Mouse (Mus musculus) MN1 (cell line): ENCODE measurements around the gene Rbms3.

ENCODE experiments used
- DNase-seq: peaks from one replicate; pipeline ENCODE4 v3.0.0-alpha.2; 2016; ENCODE audit warnings: low spot score

Rbms3 gene

DNA sequence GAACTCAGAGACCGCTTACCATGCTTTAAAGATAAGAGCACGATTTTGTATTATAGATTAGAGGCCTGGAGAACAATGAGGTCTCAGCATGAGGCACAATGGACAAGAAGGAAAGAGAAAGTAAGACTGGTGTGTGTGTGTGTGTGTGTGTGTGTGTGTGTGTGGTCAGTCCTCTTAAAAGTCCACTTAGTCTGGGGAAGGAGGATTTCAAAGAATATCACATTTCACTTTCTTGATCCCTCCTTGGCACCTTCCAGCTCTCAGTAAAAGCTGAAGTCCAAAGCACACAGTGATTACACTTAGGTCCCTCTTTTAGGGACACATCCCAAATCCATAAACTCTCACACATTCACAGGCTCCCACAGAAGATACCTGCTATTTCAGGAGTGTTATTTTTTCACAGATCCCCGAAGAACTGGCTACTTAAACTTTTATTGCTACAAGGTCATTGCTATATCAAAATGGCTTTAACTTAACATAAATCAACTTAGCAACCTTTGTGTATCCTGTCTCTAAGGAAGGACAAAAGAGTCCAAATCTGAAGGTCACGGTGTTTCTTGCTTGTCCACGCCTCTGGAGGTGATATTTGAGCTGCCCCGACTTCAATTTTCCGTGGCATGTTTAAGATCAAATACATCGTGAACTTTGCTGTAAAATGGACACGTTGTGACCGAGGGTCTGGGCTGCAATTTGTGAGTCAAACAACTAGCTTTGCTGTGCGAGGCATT is 880.7 kb downstream of the Rbms3 start:
- DNase-seq, result no peak

DNA sequence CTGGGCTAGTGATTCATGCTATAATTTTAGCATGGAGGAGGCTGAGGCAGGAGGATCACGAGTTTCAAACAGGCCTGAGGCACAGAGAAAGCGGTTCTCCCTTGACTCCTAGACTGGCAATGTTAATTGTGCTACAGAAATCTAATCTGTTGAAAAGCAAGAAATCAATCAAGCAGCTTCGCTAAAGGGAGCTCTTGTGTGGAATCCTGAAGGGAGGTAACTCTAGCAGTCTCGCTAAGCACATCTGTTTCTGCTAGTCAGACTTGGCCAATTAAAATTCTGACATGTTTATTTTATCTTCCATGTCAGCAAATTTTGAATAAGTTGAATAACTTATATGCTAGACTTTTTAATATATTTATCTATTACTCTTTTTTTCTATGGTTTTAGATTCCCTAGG is 881.4 kb downstream of the Rbms3 start:
- DNase-seq, result no peak

DNA sequence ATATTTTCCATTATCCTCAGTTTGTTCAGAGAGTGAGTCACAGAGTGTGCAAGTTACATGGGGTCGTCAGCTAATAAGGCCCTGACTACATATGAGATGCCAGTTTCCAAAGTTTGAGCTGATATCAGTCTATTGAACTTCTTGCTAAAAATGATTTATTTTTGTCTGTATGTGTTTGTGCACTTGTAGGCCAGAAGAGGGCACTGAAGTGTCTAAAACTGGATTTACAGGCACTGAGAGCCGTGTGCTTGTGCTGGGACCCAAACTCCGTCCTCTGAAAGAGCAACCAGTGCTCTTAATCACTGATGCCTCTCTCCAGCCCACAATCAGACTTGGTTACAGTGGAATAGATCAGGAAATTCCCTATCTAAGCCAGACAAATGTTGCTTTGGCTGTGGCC is 882.8 kb downstream of the Rbms3 start:
- no peak for DNase-seq

DNA sequence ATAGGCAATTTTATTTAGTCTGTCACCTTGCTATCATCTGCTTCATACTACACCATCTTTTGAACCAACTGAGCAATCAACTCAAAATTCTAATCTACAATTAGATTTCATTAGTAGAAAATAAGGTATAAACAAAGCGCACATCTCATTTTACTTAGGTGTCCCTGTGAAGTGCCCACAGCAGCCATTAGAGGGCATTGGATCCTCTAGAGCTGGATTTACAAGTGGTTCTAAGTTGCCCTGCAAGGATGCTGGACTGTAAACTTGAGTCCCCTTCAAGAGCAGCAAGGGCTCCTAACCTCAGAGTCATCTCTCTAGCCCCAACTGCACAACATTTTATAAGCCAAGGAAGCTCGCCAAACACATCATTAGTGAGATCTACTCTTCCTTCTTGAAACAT is 891.9 kb downstream of the Rbms3 start:
- peak; percentile 41 for DNase-seq

DNA sequence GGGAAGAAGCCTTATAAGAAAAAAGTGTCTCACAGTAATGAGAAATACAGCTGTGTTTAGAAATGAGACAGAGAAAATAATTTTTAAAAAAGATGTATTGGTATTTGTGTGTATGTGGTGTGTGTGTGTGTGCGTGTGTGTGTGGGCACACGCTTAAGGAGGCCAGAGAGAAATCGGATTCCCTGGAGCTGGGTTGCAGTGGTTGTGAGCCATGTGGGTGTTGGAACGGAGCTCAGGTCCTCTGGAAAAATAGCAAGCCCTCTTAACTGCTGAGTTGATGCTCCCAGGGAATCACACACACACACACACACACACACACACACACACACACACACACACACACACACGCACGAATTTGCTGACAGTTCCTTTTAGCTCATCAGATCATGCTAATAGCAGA is 900.5 kb downstream of the Rbms3 start:
- no peak for DNase-seq

DNA sequence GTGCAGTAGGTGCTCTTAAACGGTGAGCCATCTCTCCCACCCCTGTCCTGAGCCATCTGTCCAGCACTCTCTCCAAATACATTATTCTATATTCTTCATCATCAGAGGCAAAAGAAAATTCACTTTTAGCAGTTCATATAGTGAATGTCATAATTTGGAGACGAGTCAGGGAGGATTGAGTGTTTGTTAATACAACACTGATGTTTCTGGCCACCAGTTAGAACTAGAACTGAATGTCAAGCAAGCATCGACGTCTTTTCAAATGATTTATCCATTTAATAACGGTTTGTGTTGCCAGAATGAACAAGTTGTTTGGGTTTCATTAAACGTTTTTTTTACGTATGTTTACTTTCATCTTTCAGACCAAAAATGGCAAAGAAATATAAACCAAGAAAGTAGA is 901.1 kb downstream of the Rbms3 start:
- no peak for DNase-seq

DNA sequence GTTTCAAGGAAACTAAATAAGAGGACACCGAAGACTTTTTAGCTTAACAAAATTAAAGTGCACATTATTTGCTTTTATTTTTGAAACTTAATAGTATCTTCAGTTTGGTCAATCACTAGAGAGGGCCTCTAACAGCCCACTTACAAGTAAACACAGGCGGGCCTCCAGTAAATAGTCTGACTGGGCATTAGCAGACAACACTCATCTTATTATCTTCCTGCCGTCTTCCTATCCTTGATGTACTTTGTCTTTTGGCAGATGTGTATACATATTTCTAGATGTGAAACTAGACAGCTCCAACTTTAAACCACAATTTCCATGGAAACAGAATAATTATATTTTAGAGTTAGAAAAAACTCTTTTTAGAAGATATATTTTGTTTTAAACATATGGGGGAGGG is 901.6 kb downstream of the Rbms3 start:
- DNase-seq, result no peak

DNA sequence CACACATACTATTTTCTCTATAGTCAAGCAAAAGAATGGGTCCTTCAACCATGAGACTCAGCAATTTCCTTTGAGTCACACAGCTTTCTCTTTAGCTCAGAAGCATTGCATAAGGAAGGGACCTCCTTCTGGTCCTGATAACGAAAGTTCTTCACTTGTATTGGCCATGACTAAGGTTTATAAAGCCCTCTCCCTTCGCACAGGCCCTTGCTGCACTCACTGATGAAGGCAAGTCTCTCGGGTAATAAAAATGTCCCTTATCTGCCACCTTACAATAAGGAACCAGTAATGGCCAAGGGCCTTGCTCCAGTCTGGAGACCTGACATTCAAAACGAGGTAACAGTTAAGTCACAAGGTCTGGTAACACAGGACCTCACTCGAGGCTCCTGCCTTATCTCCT is 905.1 kb downstream of the Rbms3 start:
- DNase-seq, result no peak

DNA sequence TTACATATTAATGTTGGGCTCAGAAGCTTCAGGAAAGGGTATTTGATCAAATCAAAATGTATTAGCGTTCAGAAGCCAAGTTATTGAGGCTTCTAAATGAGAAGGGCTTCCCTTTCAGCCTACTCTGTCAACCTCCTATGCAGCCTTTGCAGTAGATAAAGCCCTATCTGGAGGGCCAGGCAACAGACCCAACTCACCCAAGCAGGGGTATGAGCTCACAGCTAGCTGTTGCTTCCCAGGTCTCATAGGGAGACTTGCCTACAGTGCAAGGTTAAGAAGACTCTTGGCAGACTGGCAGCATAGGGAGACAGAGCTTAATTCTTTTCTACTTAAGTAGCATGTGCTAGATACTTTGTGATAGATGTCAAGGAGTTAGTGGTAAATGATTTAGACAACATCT is 926.6 kb downstream of the Rbms3 start:
- DNase-seq, result no peak

DNA sequence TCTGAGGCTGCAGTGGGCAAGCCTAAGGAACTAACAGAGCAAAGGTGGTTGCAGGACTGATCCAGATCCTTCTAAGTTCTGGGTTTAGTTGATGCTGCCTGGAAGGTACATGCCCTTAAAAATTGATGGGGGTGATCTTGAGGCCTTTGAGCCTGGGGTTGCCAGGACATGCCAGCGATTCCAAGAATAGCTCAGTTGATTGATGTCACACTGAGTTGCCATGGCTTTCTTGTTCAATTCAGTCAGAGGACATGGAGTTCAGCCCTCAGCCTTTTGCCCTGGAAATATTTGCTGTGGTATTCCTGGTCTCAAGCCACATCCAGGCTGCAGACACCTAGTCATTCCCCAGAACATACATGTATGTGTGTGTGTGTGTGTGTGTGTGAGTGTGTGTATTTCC is 927.1 kb downstream of the Rbms3 start:
- DNase-seq, result no peak

DNA sequence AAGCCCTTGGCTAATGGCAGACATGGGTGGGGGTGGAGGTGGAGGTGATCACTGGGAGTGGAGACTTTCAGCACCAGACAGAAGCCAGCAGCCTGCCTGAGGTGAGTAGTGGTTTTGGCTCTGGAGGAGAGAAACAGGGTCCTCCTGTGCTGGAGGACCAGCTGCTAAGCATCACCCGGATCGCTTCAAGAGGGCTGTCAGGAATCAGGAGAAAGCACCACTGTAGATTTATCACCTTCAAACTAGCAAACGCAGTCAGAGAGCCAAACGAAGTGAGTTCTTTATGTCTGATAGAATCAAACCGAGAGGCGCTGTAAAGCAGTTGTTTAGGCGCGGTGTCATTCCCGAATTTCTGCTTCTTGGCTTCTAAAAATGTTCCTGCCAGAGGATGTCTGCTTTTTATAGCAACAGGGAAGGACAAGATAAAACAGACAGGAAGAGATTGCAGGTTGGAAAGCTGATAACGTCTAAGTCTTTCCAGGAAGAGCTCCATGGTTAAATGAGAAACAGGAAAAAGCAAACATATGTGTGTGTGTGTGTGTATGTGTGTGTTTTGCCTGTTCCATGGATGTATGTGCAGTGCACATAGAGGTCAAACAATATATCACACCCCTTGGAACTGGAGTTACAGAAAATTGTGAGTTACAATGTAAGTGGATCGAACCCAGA is 928.1 kb downstream of the Rbms3 start:
- no peak for DNase-seq

DNA sequence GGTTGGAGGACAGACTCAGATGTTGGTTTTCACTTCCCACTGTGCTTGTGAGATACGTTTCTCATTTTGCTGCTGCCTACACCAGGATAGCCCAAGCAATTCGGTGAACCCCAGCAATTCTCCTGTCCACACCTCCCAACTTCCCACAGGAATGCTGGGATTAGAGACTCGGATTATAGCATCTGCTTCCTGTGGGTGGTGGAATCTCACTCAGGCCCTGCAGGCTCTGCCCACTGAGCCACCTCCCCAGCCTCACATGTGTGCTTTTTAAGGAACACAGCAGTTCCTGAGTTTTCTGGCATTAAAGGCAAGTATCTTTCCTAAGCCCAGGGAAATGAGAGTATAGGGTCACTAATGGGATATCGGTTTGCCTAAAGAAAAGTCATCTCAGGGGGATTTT is 941.1 kb downstream of the Rbms3 start:
- no peak for DNase-seq

DNA sequence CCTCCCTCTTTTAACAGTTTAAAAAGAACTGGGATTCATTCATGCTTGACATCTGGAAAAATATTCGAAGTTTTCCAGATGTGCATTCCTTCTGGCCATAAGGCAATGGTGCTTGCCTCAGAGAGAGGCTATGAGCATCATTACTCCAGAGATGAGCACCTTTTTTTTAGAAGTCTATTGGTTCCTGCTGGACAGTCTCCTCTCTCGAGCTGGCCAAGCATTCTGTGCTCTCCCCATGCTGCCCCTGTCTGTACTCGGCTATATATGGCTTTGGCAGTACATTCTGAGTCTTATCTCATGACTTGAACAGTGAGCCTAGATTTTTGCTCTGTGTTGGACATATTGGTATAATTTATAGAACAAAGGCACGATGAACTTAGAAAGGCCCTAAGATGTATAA is 952.6 kb downstream of the Rbms3 start:
- DNase-seq, result no peak

DNA sequence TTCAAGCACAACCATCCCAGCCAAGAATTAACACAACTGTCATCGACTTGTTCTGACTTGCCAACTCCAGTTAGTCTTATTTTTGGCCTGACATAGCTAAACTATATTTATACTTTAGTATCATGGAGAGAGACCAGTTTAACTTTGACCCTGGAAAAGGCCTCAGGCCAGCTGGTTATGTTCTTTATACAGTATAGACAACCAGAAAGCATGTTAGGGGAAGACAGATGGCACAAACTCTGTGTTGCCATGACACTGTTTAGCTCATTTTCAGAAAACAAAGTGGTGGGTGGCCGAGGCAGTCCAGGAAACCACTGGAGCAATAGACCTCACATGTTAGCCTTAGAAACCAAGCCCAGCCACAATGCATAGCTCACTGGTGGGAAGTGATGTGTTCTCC is 953.3 kb downstream of the Rbms3 start:
- peak; percentile 18 for DNase-seq

DNA sequence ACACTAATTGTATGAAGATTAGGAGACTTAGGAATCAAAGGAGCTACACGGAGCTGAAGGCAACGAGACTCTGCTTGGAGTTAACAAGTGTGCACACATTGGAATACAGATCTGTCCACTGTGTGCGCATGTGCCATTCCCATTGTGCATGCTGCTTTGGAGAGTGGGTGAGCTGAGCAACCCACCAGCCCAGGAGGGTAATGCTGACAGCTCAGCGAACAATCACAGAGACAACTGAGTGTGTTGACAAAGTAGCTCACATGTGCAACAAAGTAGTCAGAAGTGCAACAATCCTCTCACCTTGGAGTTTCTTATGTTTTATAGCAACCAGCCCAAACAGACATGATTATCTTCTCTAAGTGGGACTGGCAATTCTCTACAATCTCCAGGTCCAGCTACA is 955.5 kb downstream of the Rbms3 start:
- DNase-seq, result peak; percentile 23

DNA sequence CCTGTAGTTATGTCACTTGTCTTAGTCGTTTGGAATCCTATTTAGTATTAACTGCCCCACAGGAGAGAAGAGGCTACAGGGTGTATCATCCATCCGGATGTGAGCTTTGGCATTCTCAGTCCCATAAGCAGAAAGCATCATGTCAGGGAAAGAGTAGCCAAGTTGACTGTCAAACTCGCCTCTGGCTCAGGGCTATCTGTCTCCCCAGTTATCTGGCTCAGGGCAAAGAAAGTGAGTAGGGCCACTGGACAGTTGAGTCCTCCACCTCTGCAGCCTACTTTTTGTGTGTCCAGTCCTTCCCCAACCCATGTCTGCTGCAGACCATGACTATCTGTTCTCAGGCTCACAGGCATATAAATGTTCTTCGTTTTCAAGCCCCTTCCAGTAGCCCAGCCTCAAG is 968.7 kb downstream of the Rbms3 start:
- no peak for DNase-seq

DNA sequence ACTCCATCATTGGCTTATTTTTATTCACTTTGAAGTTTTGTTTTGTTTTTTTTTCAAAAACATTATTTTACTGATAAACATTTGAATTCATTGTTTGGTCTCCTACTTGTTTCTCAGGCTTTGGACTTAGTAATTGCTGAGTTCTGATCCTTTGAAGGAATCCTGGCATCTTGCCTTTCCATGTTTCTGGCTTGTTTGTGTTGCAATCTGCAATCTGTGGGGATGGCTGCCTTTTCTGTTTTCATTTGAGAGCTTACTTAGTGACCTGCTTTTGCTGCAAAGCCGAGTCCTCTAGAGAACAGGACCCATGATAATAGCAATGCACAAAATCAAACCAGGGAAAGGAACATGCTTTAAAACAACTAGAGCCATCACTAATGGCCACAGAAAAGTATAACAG is 969.8 kb downstream of the Rbms3 start:
- DNase-seq, result no peak

DNA sequence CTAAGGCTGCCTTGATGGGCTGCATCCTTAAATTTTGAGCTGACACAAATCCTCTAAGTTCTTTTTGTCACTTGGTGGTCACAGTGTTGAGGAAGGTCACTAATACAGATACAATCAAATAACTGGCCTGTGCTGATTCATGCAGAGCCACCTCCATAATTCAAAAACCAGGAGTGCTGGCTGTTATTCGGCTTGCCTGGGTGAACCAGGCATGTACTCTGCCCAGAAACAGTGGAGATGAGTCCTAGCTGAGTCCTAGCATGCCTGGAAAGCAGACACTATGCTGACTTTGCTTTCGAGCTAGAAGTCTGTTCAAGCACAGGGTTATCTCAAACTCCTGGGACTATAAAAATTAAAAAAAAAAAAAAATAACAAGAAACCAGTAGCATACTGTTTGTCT is 972.6 kb downstream of the Rbms3 start:
- DNase-seq, result no peak

DNA sequence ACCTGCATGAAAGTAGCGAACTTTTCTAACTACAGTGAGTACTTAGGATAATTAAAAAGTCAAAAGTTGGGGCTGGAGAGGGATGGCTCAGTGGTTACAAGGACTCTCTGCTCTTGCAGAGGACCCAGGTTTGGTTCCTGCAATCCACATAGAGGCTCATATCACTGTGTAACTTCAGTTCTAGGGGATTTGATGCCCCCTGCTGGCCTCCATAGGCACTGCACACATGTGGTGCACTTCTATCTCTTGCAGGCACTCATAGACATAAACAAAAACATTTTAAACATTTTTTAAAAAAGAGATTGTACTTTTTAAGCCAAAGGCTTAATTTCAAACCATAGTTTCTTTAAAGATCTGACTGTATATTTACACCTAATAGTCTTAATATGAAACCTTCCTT is 978.3 kb downstream of the Rbms3 start:
- no peak for DNase-seq

DNA sequence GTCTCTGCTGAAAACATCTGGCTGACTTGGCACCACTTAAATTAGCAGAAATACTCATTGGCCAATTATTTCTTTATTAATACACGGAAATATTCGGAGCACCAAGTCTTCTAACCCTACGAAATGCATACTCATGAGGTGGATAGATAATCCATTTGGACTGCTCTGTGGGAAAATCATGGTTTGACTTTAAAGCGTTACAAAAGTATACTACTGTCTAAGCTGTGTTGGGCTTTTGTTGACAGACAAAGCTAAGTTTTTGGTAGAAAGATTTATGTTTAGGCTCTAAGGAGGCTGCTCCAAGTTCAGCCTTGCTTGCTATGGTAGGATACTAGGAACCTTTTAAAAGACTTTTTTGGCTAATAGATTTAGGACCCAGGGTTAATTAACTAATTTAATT is 979.8 kb downstream of the Rbms3 start:
- DNase-seq, result no peak

DNA sequence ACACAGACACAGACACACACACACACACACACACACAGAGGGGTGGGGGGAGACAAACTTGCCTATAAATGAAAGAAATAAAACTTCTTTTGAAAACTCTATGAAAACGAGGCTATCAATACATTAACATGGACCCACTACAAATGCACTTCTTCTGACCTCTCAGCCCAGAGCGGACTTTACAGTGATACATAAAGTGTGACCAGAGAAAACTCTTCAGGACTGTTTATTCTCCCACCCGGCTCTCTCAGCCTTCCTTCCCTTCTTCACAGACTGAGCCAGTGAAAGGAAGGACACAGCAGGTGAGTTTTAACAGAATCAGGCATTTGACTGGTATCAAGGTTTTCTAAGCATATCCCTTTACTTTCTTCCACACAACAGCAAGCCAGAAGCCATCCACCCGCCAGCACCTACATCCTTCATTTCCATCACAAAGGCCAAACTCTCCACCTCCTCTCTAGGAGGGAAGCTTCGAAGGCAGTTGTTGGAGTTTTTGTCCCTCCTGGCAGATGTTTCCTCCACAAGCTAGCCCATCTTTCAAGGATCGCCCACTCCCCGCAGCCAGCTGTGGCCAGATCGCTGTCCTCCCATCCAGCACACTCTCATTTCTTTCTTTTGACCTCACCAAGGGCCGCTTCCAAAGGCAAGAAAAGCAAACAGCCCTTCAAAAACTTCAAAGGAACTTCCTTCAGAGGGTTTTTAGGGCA is 980.5 kb downstream of the Rbms3 start:
- DNase-seq, result no peak

DNA sequence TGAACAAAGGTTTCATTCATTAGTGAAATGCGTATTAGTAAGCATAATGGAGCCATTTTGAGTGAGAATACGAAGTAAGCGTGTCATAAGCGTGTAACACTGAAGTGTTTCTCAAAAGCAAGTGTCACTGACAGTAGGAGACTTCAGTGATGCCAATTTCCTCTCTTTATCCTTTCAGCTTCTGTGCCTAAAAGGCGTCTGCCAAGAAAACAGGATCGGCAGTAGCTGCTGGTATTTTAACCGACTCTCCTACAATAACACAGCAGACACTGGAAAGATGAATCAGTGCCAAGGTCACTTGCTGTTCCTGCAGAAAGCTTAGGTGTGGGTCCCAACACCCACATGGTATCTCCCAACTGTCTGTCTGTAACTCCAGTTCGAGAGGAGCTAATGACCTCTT is 985.1 kb downstream of the Rbms3 start:
- no peak for DNase-seq

DNA sequence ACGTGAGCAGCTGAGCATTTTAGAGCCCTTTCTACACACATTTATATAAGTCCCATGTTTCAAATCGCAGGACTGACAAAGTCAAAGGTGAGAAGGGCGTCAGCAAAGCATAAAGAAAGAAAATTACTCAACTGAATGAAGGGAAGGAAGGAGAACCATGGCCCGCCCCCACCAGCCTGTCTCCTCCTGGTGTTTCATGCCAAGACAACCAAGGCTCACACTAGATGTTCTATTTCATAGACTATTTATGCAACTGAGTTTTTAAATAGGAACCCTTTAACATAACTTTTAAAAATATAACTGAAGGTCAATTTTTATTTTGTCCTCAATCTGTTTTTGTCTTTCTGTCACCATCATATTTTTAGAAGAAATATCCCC is 989.4 kb downstream of the Rbms3 start:
- no peak for DNase-seq
